Mouse (Mus musculus) liver, embryonic 15.5 days (tissue): Measurements from ENCODE around the gene Uhmk1. TPM values are rescaled to one million over a fixed set of nuclear protein-coding genes. Genes with fewer than 3 reads are reported as not detected.

Source experiments
- ATAC-seq: fragments of 200-750 bp; cut with Nextera tagmentation; 2 replicates; pipeline ENCODE4 v1.8.0; 2017; ENCODE audit warnings: moderate number of reproducible peaks, mild to moderate bottlenecking, moderate library complexity; ENCODE audit not compliant: insufficient read depth
- H3K27ac ChIP-seq: fragments of 300-500 bp; sonication (generic); replicated peaks from 2 replicates; pipeline ENCODE4 v1.5.1; 2015; ENCODE audit warnings: mild to moderate bottlenecking, inconsistent platforms
- H3K27me3 ChIP-seq: fragments of 300-500 bp; sonication (generic); 2 replicates; pipeline ENCODE4 v1.6.1; 2015; ENCODE audit warnings: mild to moderate bottlenecking, inconsistent platforms
- H3K36me3 ChIP-seq: fragments of 300-500 bp; sonication (generic); replicated peaks from 2 replicates; pipeline ENCODE4 v1.6.1; 2015; ENCODE audit warnings: moderate library complexity, mild to moderate bottlenecking, inconsistent platforms
- H3K4me1 ChIP-seq: fragments of 300-500 bp; sonication (generic); replicated peaks from 2 replicates; pipeline ENCODE4 v1.6.1; 2015; ENCODE audit warnings: inconsistent platforms
- H3K4me2 ChIP-seq: fragments of 300-500 bp; sonication (generic); 2 replicates; pipeline ENCODE4 v1.6.1; 2015; ENCODE audit warnings: moderate library complexity, mild to moderate bottlenecking, inconsistent platforms
- H3K4me3 ChIP-seq: fragments of 300-500 bp; sonication (generic); replicated peaks from 2 replicates; pipeline ENCODE4 v1.5.1; 2015; ENCODE audit warnings: mild to moderate bottlenecking, inconsistent platforms
- H3K9ac ChIP-seq: fragments of 300-500 bp; sonication (generic); 2 replicates; pipeline ENCODE4 v1.6.1; 2015; ENCODE audit warnings: moderate library complexity, mild to moderate bottlenecking, inconsistent platforms
- H3K9me3 ChIP-seq: fragments of 300-500 bp; sonication (generic); replicated peaks from 2 replicates; pipeline ENCODE4 v1.6.1; 2016; ENCODE audit warnings: inconsistent platforms
- whole genome bisulfite sequencing: fragments of 180-500 bp; shearing (Covaris S2); methylation state at CpG from one replicate; pipeline ENCODE4 v1.1.7; 2015; ENCODE audit warnings: mixed read lengths; ENCODE audit not compliant: insufficient replicate concordance; 5-methylcytosine and 5-hydroxymethylcytosine counted together
- polyA plus RNA-seq: library from polyadenylated mRNA; unstranded; fragments of >200 nt; fragmentation: Nextera tagmentation; extraction: Ambion mirVana; gene quantifications from 2 replicates; pipeline ENCODE4 v1.2.1, GENCODE M21; 2015

Uhmk1 gene
- polyA plus RNA-seq, 1 experiment from 2014 or later = 5.4 TPM

- Histone ChIP-seq H3K9ac (no peak overlapping the region), H3K27me3 (peaks cover 11% of the 10 kb centered on the region; the same call in 1 of the 2 replicates), H3K36me3 (peaks cover 38% of the 10 kb centered on the region), H3K9me3 (no peaks in the 10 kb centered on the region), H3K4me2 (peak overlapping the region; percentile 55), H3K4me3 (peak overlapping the region; percentile 11; the same call in 1 of the 2 replicates), H3K4me1 (peaks cover 18% of the 10 kb centered on the region), H3K27ac (no peak overlapping the region)
- 50% methylated on average over 10 of the region's 10 CpGs for WGBS
- no peak for ATAC-seq
Observed at GRCm38 (mm10) chr1:170213181-170213879, 1.9 kb downstream of the Uhmk1 start.

- no peak overlapping the region for H3K4me3 ChIP-seq
- H3K27ac ChIP-seq = no peak overlapping the region
- H3K4me1 ChIP-seq = no peaks in the 10 kb centered on the region
- H3K9me3 ChIP-seq = no peaks in the 10 kb centered on the region
- peaks cover 80% of the 10 kb centered on the region for H3K36me3 ChIP-seq
- no peak overlapping the region for H3K4me2 ChIP-seq
- 85% methylated on average over 6 of the region's 6 CpGs for WGBS
- H3K27me3 ChIP-seq = no peaks in the 10 kb centered on the region
- no peak overlapping the region for H3K9ac ChIP-seq
- no peak for ATAC-seq
Observed at GRCm38 (mm10) chr1:170206395-170206794, 8.8 kb downstream of the Uhmk1 start.

DNA sequence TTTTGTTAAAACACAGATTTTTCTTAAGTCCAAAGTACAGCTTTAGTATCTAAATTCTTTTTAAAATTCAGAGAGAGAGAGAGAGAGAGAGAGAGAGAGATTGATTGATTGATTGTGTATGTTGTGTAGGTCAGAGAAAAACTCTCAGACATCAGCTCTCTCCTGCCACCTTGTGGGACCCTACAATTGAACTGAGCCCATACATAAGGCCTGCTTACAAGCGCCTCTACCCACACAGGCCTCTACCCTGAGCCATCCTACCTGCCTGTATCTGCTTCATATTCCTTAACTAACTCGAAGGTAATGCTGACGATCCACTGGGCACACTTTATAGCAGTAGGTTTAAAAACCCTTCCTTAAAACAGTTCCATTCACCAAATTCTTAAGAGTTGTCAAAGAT lies 14.8 kb downstream of the Uhmk1 start:
- H3K27ac ChIP-seq = no peak overlapping the region
- no peak overlapping the region for H3K9ac ChIP-seq
- H3K36me3 ChIP-seq = peaks cover 78% of the 10 kb centered on the region
- H3K4me1 ChIP-seq = no peaks in the 10 kb centered on the region
- no peaks in the 10 kb centered on the region for H3K9me3 ChIP-seq
- no peak overlapping the region for H3K4me3 ChIP-seq
- ATAC-seq = no peak
- no peak overlapping the region for H3K4me2 ChIP-seq
- no peaks in the 10 kb centered on the region for H3K27me3 ChIP-seq
- 65% methylated on average over 3 of the region's 3 CpGs for WGBS

- H3K4me3 ChIP-seq = no peak overlapping the region
- H3K27me3 ChIP-seq = no peaks in the 10 kb centered on the region
- H3K27ac ChIP-seq = no peak overlapping the region
- no peak overlapping the region for H3K9ac ChIP-seq
- ATAC-seq = no peak
- peaks cover 81% of the 10 kb centered on the region for H3K36me3 ChIP-seq
- H3K4me2 ChIP-seq = no peak overlapping the region
- 82% methylated on average over 8 of the region's 8 CpGs for WGBS
- no peaks in the 10 kb centered on the region for H3K9me3 ChIP-seq
- no peaks in the 10 kb centered on the region for H3K4me1 ChIP-seq
Observed at GRCm38 (mm10) chr1:170196211-170196610, 19.0 kb downstream of the Uhmk1 start.

DNA sequence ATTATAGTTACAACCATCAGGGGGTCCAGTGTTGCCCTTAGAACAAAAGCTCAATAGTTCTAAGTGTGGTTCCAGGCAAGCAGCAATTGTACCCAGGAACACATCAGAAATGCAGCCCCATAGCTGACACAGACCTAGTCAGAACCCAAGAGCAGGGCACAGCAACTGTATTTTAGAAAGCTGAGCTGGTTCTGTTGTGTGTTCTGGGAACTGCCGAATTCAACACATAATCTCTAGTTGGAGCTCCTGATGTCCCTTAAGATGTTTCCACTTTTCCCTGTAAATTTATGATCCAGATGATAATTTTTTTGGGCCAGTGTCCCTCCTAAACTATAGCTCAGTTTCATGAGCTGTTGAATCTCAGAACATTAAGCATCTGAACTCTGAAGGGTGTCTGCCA lies 23.3 kb downstream of the Uhmk1 start:
- Histone ChIP-seq H3K36me3 (peaks cover 43% of the 10 kb centered on the region), H3K4me3 (no peak overlapping the region), H3K9me3 (no peaks in the 10 kb centered on the region), H3K4me2 (no peak overlapping the region), H3K9ac (no peak overlapping the region), H3K27ac (no peak overlapping the region), H3K27me3 (no peaks in the 10 kb centered on the region), H3K4me1 (no peaks in the 10 kb centered on the region; the same call in 1 of the 2 replicates)
- no peak for ATAC-seq
- 85% methylated on average over 1 of the region's 1 CpGs for WGBS

- ATAC-seq = no peak
- peaks cover 27% of the 10 kb centered on the region for H3K36me3 ChIP-seq
- H3K9ac ChIP-seq = no peak overlapping the region
- no peaks in the 10 kb centered on the region; the same call in 1 of the 2 replicates for H3K4me1 ChIP-seq
- no peak overlapping the region for H3K4me2 ChIP-seq
- no peak overlapping the region for H3K4me3 ChIP-seq
- WGBS = 54% methylated on average over 4 of the region's 4 CpGs
- no peaks in the 10 kb centered on the region for H3K9me3 ChIP-seq
- no peak overlapping the region for H3K27ac ChIP-seq
- H3K27me3 ChIP-seq = no peaks in the 10 kb centered on the region
Observed at GRCm38 (mm10) chr1:170190225-170190624, 25.0 kb downstream of the Uhmk1 start.

- no peaks in the 10 kb centered on the region for H3K9me3 ChIP-seq
- no peak for ATAC-seq
- no peak overlapping the region for H3K4me2 ChIP-seq
- H3K27ac ChIP-seq = no peak overlapping the region
- no peaks in the 10 kb centered on the region for H3K27me3 ChIP-seq
- no peak overlapping the region for H3K9ac ChIP-seq
- 66% methylated on average over 11 of the region's 11 CpGs for WGBS
- H3K4me1 ChIP-seq = no peaks in the 10 kb centered on the region; the same call in 1 of the 2 replicates
- H3K36me3 ChIP-seq = peaks cover 12% of the 10 kb centered on the region
- H3K4me3 ChIP-seq = no peak overlapping the region
Observed at GRCm38 (mm10) chr1:170188601-170189000, 26.6 kb downstream of the Uhmk1 start.

DNA sequence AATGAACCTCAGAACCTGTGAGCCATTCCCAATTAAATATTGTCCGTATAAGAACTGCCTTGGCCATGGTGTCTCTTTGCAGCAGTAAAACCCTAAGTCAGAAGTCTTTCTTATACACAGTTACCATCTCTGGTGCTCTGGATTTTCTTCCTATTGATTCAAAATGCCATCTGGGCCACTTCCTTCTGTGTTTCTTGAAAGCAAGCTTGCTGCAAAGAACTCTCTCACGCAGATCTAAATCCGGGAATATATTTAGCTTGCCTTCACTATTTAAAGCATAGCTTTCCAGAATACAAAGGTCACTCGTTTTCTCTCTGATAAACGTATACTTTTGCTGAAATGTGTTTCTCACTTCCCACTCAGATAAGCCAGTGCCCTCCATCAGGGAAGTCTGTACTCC lies 28.7 kb downstream of the Uhmk1 start:
- WGBS = 51% methylated on average over 5 of the region's 5 CpGs
- H3K4me3 ChIP-seq = no peak overlapping the region

DNA sequence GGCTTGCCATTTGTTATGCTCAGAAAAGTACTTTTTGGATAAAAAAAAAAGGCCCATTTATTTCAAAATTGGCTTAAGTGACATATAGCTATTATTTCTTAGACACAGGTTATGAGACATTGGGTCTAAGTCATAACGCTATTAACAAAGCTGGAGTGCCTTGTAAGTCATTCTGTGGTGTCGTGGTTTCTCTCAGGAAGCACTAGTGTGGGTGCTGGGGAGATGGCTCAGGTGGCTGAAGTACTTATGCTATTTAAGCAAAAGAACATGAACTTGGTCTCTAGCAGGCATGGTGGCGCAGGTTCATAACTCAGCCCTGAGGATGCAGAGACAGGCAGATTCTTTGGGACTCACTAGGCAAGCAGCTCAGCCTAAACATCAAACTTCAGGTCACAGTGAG lies 30.1 kb downstream of the Uhmk1 start:
- no peak for ATAC-seq

More for the DNA sequence above, 28.7 kb downstream of the Uhmk1 start:
- ATAC-seq = no peak
- no peaks in the 10 kb centered on the region for H3K27me3 ChIP-seq
- H3K27ac ChIP-seq = no peak overlapping the region
- H3K9me3 ChIP-seq = no peaks in the 10 kb centered on the region
- no peak overlapping the region for H3K4me2 ChIP-seq
- H3K9ac ChIP-seq = no peak overlapping the region
- no peaks in the 10 kb centered on the region for H3K36me3 ChIP-seq
- H3K4me1 ChIP-seq = no peaks in the 10 kb centered on the region; the same call in 1 of the 2 replicates

DNA sequence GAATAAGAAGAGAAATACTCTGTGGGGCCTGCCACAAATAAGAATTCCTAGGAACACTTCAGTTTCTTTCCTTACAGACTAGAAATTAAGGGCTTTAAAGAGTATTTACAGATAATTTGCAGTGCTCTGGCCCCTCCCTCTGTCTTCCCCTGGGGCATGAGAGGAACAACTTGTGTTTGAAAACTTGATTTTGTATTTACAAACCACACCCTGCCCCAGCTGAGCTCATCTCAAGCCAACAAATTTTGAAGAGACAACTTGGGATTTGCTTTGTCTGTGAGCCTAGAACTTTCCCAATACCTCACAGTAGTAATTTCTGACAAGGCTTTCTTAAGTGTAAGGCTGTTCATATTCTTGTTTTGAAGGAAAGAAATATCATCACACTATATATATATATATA lies 32.5 kb downstream of the Uhmk1 start:
- H3K4me2 ChIP-seq = no peak overlapping the region
- peaks cover 3% of the 10 kb centered on the region for H3K4me1 ChIP-seq
- H3K9ac ChIP-seq = no peak overlapping the region
- no peak overlapping the region for H3K4me3 ChIP-seq
- H3K27me3 ChIP-seq = no peaks in the 10 kb centered on the region
- ATAC-seq = no peak
- no peaks in the 10 kb centered on the region for H3K9me3 ChIP-seq
- no peak overlapping the region for H3K27ac ChIP-seq
- H3K36me3 ChIP-seq = no peaks in the 10 kb centered on the region

More for the DNA sequence above, 30.1 kb downstream of the Uhmk1 start:
- Histone ChIP-seq H3K27ac (no peak overlapping the region), H3K36me3 (no peaks in the 10 kb centered on the region), H3K9ac (no peak overlapping the region), H3K4me3 (no peak overlapping the region), H3K27me3 (no peaks in the 10 kb centered on the region), H3K9me3 (no peaks in the 10 kb centered on the region), H3K4me2 (no peak overlapping the region), H3K4me1 (no peaks in the 10 kb centered on the region; the same call in 1 of the 2 replicates)
- WGBS = 51% methylated on average over 3 of the region's 3 CpGs

DNA sequence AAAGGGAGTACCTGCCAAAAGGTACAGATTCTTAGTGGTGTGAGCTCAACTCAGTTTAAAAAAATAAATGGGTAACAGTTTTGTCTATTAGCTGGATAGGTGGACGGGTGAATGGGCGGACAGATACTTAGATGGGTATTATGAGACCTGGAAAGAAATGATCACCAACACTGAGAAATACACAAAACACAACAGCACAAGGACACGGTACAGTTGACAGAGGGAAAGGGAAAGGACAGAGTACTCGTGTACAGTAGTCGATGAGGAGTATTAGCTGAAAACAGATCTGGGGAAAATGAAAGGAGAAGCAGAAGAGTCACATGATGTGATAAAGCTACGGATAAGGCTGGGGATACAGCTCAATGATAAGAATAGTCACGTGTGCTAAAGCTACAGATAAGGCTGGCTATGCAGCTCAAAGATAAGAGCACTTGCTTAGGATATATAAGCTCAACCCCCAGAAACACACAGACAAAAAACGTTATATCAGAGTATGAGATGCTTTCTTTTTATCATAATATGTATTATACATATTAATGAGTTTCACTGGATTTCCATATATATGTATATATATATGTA lies 38.4 kb downstream of the Uhmk1 start:
- Histone ChIP-seq H3K9me3 (no peaks in the 10 kb centered on the region), H3K4me2 (peak overlapping the region; percentile 91), H3K9ac (no peak overlapping the region), H3K4me3 (no peak overlapping the region), H3K36me3 (no peaks in the 10 kb centered on the region), H3K27ac (peak overlapping the region; percentile 93), H3K4me1 (peaks cover 41% of the 10 kb centered on the region), H3K27me3 (no peaks in the 10 kb centered on the region)
- 25% methylated on average over 8 of the region's 8 CpGs for WGBS
- no peak for ATAC-seq
